8 mouse cellular contexts compared by ENCODE assay signal in the genomic region with DNA sequence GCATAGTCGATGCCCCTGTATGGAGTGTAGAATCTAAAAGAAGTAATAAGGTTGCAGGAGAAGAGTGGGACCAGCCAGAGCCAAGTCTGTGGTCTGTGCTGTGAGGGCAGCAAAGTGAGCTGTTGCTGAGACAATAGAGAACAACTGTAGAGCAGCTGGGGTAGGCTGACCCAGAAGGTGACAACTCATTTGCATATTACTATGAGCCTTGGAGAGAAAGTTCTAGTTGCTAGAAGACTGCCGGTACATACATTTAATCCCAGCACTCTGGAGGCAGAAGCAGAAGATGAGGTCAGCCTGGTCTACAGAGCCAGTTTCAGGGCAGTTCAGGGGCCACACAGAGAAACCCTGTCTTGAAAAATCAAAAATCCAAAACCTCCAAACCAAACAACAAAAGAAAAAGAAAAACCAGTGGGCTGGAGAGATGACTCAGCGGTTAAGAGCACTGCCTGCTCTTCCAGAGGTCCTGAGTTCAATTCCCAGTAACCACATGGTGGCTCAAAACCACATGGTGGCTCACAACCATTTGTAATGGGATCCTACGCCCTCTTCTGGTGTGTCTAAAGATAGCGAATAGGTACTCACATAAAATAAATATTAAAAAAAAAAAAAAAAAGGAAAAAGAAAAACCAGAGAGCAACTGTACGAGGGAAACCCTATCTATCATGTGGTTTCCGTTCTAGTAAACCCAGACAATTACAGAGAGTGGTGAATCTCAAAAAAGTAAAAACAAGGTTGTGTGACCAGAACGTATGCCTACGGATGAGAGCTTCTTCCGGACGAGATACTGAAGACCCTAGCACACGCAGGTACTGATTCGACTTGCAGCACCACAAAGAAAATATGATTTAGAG. TPM values are rescaled to one million over a fixed set of nuclear protein-coding genes. Genes with fewer than 3 reads are reported as not detected.
DNase-seq lines count a peak whose midpoint lies in the region; ATAC-seq lines count a peak whose summit lies in the region.

No protein-coding gene starts in this region.

- no peaks in the 10 kb centered on the region for H3K36me3 ChIP-seq in embryonic facial prominence, embryonic 14.5 days (ENCODE audit: control insufficient read depth, insufficient read depth, low read length)
- H3K36me3 ChIP-seq in limb, embryonic 10.5 days, result no peaks in the 10 kb centered on the region
- no peaks in the 10 kb centered on the region for H3K36me3 ChIP-seq in neural tube, embryonic 13.5 days

- no peaks in the 10 kb centered on the region for H3K27me3 ChIP-seq in embryonic facial prominence, embryonic 14.5 days (replicated peaks; ENCODE audit: control insufficient read depth, insufficient read depth, low read length)
- H3K27me3 ChIP-seq in limb, embryonic 10.5 days (ENCODE audit: low read depth, poor library complexity, severe bottlenecking), result no peaks in the 10 kb centered on the region
- no peaks in the 10 kb centered on the region for H3K27me3 ChIP-seq in neural tube, embryonic 13.5 days

- DNase-seq in kidney, postnatal 10 days, result peak; percentile 1
- no peak for DNase-seq in kidney, postnatal 25 days
- DNase-seq in embryonic facial prominence, embryonic 14.5 days (ENCODE audit: low spot score), result no peak
- peak; percentile 27 for DNase-seq in limb, embryonic 10.5 days (ENCODE audit: low spot score)
- DNase-seq in layer of hippocampus, postnatal 14 days (ENCODE audit: low spot score in 2 of 2), result no peak
- no peak for DNase-seq in lung, postnatal 4 days
- DNase-seq in adrenal gland, postnatal 25 days, result no peak

- ATAC-seq in embryonic facial prominence, embryonic 14.5 days (ENCODE audit: low read depth), result no peak
- peak; percentile 36; the same call in 1 of the 2 replicates for ATAC-seq in neural tube, embryonic 13.5 days (ENCODE audit: low read depth)

- H3K4me1 ChIP-seq in embryonic facial prominence, embryonic 14.5 days (ENCODE audit: control insufficient read depth, insufficient read depth, low read length), result peaks cover 3% of the 10 kb centered on the region; the same call in 1 of the 2 replicates
- peaks cover 6% of the 10 kb centered on the region; the same call in 1 of the 2 replicates for H3K4me1 ChIP-seq in limb, embryonic 10.5 days
- H3K4me1 ChIP-seq in neural tube, embryonic 13.5 days (replicated peaks), result peaks cover 4% of the 10 kb centered on the region; the same call in 1 of the 2 replicates

- peak overlapping the region; percentile 53 for H3K4me2 ChIP-seq in embryonic facial prominence, embryonic 14.5 days (ENCODE audit: low read depth, low read length)
- peak overlapping the region; percentile 48 for H3K4me2 ChIP-seq in neural tube, embryonic 13.5 days

- H3K9ac ChIP-seq in embryonic facial prominence, embryonic 14.5 days (ENCODE audit: low read depth, low read length), result no peak overlapping the region
- no peak overlapping the region for H3K9ac ChIP-seq in neural tube, embryonic 13.5 days

- 0 out of 2 replicates have a peak overlapping the region, but pooled peaks have one; percentile 2 for H3K4me3 ChIP-seq in embryonic facial prominence, embryonic 14.5 days (ENCODE audit: low read depth, low read length)
- peak overlapping the region; percentile 21 for H3K4me3 ChIP-seq in limb, embryonic 10.5 days
- no peak overlapping the region for H3K4me3 ChIP-seq in neural tube, embryonic 13.5 days

- H3K27ac ChIP-seq in embryonic facial prominence, embryonic 14.5 days (replicated peaks; ENCODE audit: low read depth, low read length), result no peak overlapping the region
- H3K27ac ChIP-seq in limb, embryonic 10.5 days, result no peak overlapping the region
- H3K27ac ChIP-seq in neural tube, embryonic 13.5 days (replicated peaks), result no peak overlapping the region

- 45% methylated on average over 13 of the region's 13 CpGs for WGBS in embryonic facial prominence, embryonic 14.5 days
- WGBS in limb, embryonic 10.5 days, result 49% methylated on average over 13 of the region's 13 CpGs
- 45% methylated on average over 13 of the region's 13 CpGs for WGBS in neural tube, embryonic 13.5 days

- no peaks in the 10 kb centered on the region for H3K9me3 ChIP-seq in embryonic facial prominence, embryonic 14.5 days (ENCODE audit: control insufficient read depth, low read length)
- no peaks in the 10 kb centered on the region for H3K9me3 ChIP-seq in limb, embryonic 10.5 days (replicated peaks)
- H3K9me3 ChIP-seq in neural tube, embryonic 13.5 days, result no peaks in the 10 kb centered on the region

RNA-seq across cellular contexts. Expression of a gene that starts 20.3 kb away (rescaled TPM):
- 395 and 410 TPM in 2 replicates for polyA plus RNA-seq in embryonic facial prominence, embryonic 14.5 days (2014; fragmentation: Nextera tagmentation; extraction: Ambion mirVana)
- 387 and 397 TPM in 2 replicates for polyA plus RNA-seq in limb, embryonic 10.5 days (2016; fragmentation: Nextera tagmentation; extraction: Ambion mirVana)
- 732 and 779 TPM in 2 replicates for polyA plus RNA-seq in neural tube, embryonic 13.5 days (2015; fragmentation: Nextera tagmentation; extraction: Ambion mirVana)
- 1,000 to 10,000 TPM; 1,367 to 1,478 TPM for total RNA-seq in layer of hippocampus, postnatal 14 days (2021)
- 201 and 209 TPM in 2 replicates for total RNA-seq in adrenal gland, postnatal 25 days (2021)

Comparison
In these comparisons a context has a peak if more than half of its experiments do, and no peak if none do; other contexts are left out.
1. DNase-seq: peak in kidney, postnatal 10 days (single experiment) and limb, embryonic 10.5 days (single experiment); none in kidney, postnatal 25 days (0 of 2), embryonic facial prominence, embryonic 14.5 days (single experiment), layer of hippocampus, postnatal 14 days (0 of 2), lung, postnatal 4 days (0 of 2) and adrenal gland, postnatal 25 days (single experiment).